Mouse (Mus musculus): ENCODE results near the gene Zkscan17. TPM values are rescaled to one million over a fixed set of nuclear protein-coding genes. Genes with fewer than 3 reads are reported as not detected.

Zkscan17 gene
- 10 to 100 TPM; 12.9 to 14.2 TPM for total RNA-seq (2023)

GRCm38 (mm10) chr11:59526472-59527080 lies at the start of gene Zkscan17:
Gene Zkscan17, minus strand, starts transcription at chr11:59526751.

GRCm38 (mm10) chr11:59576135-59576534 lies 49.6 kb upstream of the Zkscan17 start, which contains the start of gene Olfr222:
Gene Olfr222, minus strand, starts transcription at chr11:59576235.

DNA sequence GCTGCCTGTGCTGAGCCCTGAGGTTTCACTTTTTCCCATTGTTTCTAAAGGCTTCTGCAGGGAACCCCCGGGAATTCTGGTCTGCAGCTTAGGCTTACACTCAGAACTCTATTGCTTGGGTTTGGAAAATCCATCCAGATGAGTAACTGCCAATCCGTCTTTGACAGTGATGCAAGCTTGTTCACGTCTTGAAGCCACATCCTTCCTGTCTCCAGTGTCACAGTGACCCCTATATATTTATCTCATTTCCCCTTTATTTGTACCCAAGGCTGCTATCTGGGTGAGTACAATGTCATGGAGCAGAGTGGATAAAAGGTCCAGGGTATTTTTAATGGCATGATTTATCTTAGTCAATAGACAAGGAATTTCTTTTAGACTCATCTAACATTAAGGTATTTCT lies 14.8 kb upstream of the Zkscan17 start, which contains the start of gene Nlrp3:
Gene Nlrp3 (plus strand): TSS at position 245 of the 400 bp plus-strand sequence.

GRCm38 (mm10) chr11:59472326-59472677 lies 54.2 kb downstream of the Zkscan17 start, which contains the start of gene Zfp867:
Gene Zfp867, minus strand, starts transcription at chr11:59472474.

DNA sequence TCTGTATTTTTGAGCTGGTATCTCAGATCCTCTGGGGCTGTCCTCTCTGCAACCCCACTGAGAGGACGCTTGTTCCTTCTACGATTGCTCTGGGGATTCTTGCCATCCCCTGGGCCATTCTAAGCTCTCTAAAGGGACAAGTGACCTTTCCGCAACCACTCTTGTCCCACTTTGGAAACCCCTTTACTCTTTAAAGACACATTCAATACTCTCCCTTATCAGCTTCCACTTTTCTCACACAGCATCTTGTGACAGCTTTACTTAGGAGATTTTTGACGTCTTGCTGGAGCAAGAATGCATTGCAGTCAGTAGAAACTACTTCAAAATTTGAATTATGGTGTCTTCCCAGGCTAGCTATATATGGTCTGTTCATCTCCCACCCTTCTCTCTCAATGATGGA lies 75.5 kb downstream of the Zkscan17 start, which contains the start of gene Snap47:
Gene Snap47 (minus strand): TSS at position 101 of the 400 bp plus-strand sequence.

DNA sequence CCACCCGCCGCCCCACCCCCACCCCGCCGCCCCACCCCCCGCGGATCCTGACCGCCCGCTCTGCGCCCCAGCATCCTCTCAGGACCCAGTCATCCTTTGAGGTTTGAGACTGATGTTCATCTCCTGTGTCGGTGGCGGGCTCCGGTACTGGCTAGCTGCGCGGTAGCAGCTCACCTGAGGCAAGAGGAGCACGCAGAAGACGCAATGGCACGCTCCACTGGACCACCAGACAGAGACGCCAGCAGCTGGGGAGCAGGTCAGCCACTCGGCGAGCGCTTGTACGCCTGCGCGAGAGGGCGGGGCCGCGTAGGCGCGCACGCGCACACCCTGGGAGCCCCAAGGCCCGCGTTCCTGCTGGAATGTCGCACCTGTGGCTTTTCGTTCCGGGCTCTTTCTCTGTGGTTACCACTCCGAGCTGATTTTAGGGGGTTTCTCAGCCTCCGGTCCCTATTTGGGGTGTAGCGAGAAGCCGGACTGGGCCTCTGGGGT lies 76.8 kb downstream of the Zkscan17 start, which contains the start of gene Jmjd4:
Gene Jmjd4 (plus strand): TSS at position 305 of the 489 bp plus-strand sequence.

Other genes starting within 250 kb of the Zkscan17 start
- not detected for gene Wnt3a, start 236.0 kb downstream of the Zkscan17 start, total RNA-seq (2023)
- gene Wnt9a, start 219.8 kb downstream of the Zkscan17 start, total RNA-seq (2023): not detected
- gene Prss38, start 151.1 kb downstream of the Zkscan17 start, total RNA-seq (2023): not detected
- 1 to 10 TPM; 3.0 to 3.1 TPM for gene Jmjd4, start 76.7 kb downstream of the Zkscan17 start, total RNA-seq (2023)
- gene Snap47, start 75.6 kb downstream of the Zkscan17 start, total RNA-seq (2023): 1 to 10 TPM; 5.7 to 5.9 TPM
- gene Zfp867, start 54.3 kb downstream of the Zkscan17 start, total RNA-seq (2023): 1 to 10 TPM; 1.0 to 1.2 TPM
- 100 to 1,000 TPM; 286 to 409 TPM for gene Nlrp3, start 14.8 kb upstream of the Zkscan17 start, total RNA-seq (2023)
- not detected for gene Olfr222, start 49.5 kb upstream of the Zkscan17 start, total RNA-seq (2023)
- gene Olfr223, start 66.5 kb upstream of the Zkscan17 start, total RNA-seq (2023): not detected
- 10 to 100 TPM; 76.7 to 87.0 TPM for gene Mprip, start 134.6 kb upstream of the Zkscan17 start, total RNA-seq (2023)